Mouse (Mus musculus) G1E (cell line): ENCODE results near the gene Cct8.

ENCODE experiments used
- CTCF ChIP-seq: IDR thresholded peaks from 2 replicates; pipeline ENCODE4 v1.5.1; 2012; ENCODE audit warnings: low read depth, low read length, inconsistent platforms, mixed read lengths
- GATA2 ChIP-seq: IDR thresholded peaks from 2 replicates; pipeline ENCODE4 v1.6.1; 2012; ENCODE audit warnings: low read depth, low read length, inconsistent platforms, borderline replicate concordance
- POLR2AphosphoS5 ChIP-seq: IDR thresholded peaks from 2 replicates; pipeline ENCODE4 v1.6.1; 2012; ENCODE audit warnings: low read depth, low read length, inconsistent platforms; ENCODE audit not compliant: insufficient replicate concordance
- TAL1 ChIP-seq: conservative IDR thresholded peaks from 2 replicates; pipeline ENCODE4 v1.6.1; 2012; ENCODE audit warnings: low read depth, low read length, inconsistent platforms, mixed read lengths

GRCm38 (mm10) chr16:87437096-87437495 lies 58.6 kb downstream of the Cct8 start:
- TF ChIP-seq CTCF (no peak), POLR2AphosphoS5 (no peak), TAL1 (no peak), GATA2 (no peak)
